Mouse (Mus musculus) liver, adult 2 months (tissue): ENCODE results near the gene Gm6583.

ENCODE experiments used
- CTCF ChIP-seq: fragments of 200-500 bp; IDR thresholded peaks from 2 replicates; pipeline ENCODE4 v1.5.1; 2011; ENCODE audit warnings: low read depth, low read length, control low read depth
- POLR2A ChIP-seq: fragments of 200-500 bp; IDR thresholded peaks from 2 replicates; pipeline ENCODE4 v1.6.1; 2011; ENCODE audit warnings: low read length, control low read depth; ENCODE audit not compliant: insufficient read depth; ENCODE audit errors: extremely low read depth

- TF ChIP-seq POLR2A (no peak), CTCF (no peak)
These were observed 36.0 kb upstream of the Gm6583 start for GRCm38 (mm10) chr5:112391676-112392323.
